Mouse (Mus musculus) lung, postnatal 0 days (tissue): ENCODE results near the gene Bbx. TPM values are rescaled to one million over a fixed set of nuclear protein-coding genes. Genes with fewer than 3 reads are reported as not detected.

Source experiments
- ATAC-seq: fragments of 200-750 bp; cut with Nextera tagmentation; 2 replicates; pipeline ENCODE4 v1.8.0; 2017; ENCODE audit warnings: moderate library complexity
- DNase-seq: peaks from one replicate; pipeline ENCODE4 v3.0.0-alpha.2; 2016; ENCODE audit warnings: low spot score
- H3K27ac ChIP-seq: fragments of 300-500 bp; sonication (generic); 2 replicates; pipeline ENCODE4 v1.5.1; 2014; ENCODE audit warnings: antibody characterized with exemption, mild to moderate bottlenecking, low read length, mixed read lengths
- H3K27me3 ChIP-seq: fragments of 300-500 bp; sonication (generic); replicated peaks from 2 replicates; pipeline ENCODE4 v1.6.1; 2014; ENCODE audit warnings: low read length, mixed read lengths; ENCODE audit not compliant: insufficient read depth
- H3K36me3 ChIP-seq: fragments of 300-500 bp; sonication (generic); 2 replicates; pipeline ENCODE4 v1.6.1; 2014; ENCODE audit warnings: low read length, mixed read lengths; ENCODE audit not compliant: insufficient read depth
- H3K4me1 ChIP-seq: fragments of 300-500 bp; sonication (generic); 2 replicates; pipeline ENCODE4 v1.6.1; 2014; ENCODE audit warnings: antibody characterized with exemption, low read depth, low read length, mixed read lengths; ENCODE audit not compliant: insufficient read depth
- H3K4me2 ChIP-seq: fragments of 300-500 bp; sonication (generic); replicated peaks from 2 replicates; pipeline ENCODE4 v1.6.1; 2014; ENCODE audit warnings: low read depth, mild to moderate bottlenecking, low read length, moderate library complexity, mixed read lengths
- H3K4me3 ChIP-seq: fragments of 300-500 bp; sonication (generic); 2 replicates; pipeline ENCODE4 v1.5.1; 2014; ENCODE audit warnings: low read depth, low read length
- H3K9ac ChIP-seq: fragments of 300-500 bp; sonication (generic); replicated peaks from 2 replicates; pipeline ENCODE4 v1.6.1; 2014; ENCODE audit warnings: low read depth, mild to moderate bottlenecking
- H3K9me3 ChIP-seq: fragments of 300-500 bp; sonication (generic); 2 replicates; pipeline ENCODE4 v1.6.1; 2016; ENCODE audit warnings: low read length, mixed read lengths
- CTCF ChIP-seq: IDR thresholded peaks from 2 replicates; pipeline ENCODE4 v1.5.1; 2016; ENCODE audit warnings: antibody characterized with exemption, mild to moderate bottlenecking
- EP300 ChIP-seq: IDR thresholded peaks from 2 replicates; pipeline ENCODE4 v1.6.1; 2016; ENCODE audit warnings: antibody characterized with exemption, mild to moderate bottlenecking, control low read depth
- WGBS: fragments of 180-500 bp; shearing (Covaris S2); extraction: QIAGEN DNeasy Blood & Tissue Kit; methylation state at CpG from one replicate; pipeline ENCODE4 v1.1.7; 2014; 5-methylcytosine and 5-hydroxymethylcytosine counted together
- polyA plus RNA-seq: library from polyadenylated mRNA; unstranded; fragments of >200 nt; fragmentation: Nextera tagmentation; extraction: Ambion mirVana; gene quantifications from 2 replicates; pipeline ENCODE4 v1.2.1, GENCODE M21; 2015

Gene Bbx
- polyA plus RNA-seq, 1 experiment from 2014 or later = 25.2 TPM

GRCm38 (mm10) chr16:50360631-50361030, 71.6 kb downstream of the Bbx start:
- no peak overlapping the region for H3K27ac ChIP-seq
- DNase-seq = no peak
- H3K9ac ChIP-seq = no peak overlapping the region
- H3K9me3 ChIP-seq = no peaks in the 10 kb centered on the region
- H3K27me3 ChIP-seq = no peaks in the 10 kb centered on the region
- no peak overlapping the region for H3K4me3 ChIP-seq
- no peak overlapping the region for H3K4me2 ChIP-seq
- H3K36me3 ChIP-seq = no peaks in the 10 kb centered on the region
- peaks cover 3% of the 10 kb centered on the region; the same call in 1 of the 2 replicates for H3K4me1 ChIP-seq
- 66% methylated on average over 7 of the region's 7 CpGs for WGBS
- ATAC-seq = no peak
- TF ChIP-seq EP300 = no peak
- TF ChIP-seq CTCF = no peak

GRCm38 (mm10) chr16:50329684-50330083, 102.5 kb downstream of the Bbx start:
- no peak for DNase-seq
- 89% methylated on average over 2 of the region's 2 CpGs for WGBS
- H3K9ac ChIP-seq = no peak overlapping the region
- no peaks in the 10 kb centered on the region for H3K9me3 ChIP-seq
- no peaks in the 10 kb centered on the region for H3K27me3 ChIP-seq
- H3K4me2 ChIP-seq = no peak overlapping the region
- H3K4me3 ChIP-seq = no peak overlapping the region
- no peaks in the 10 kb centered on the region for H3K36me3 ChIP-seq
- no peak overlapping the region for H3K27ac ChIP-seq
- no peak for TF ChIP-seq CTCF
- no peak for TF ChIP-seq EP300
- ATAC-seq = no peak
- H3K4me1 ChIP-seq = no peaks in the 10 kb centered on the region

- Histone ChIP-seq H3K4me2 (no peak overlapping the region), H3K4me1 (no peaks in the 10 kb centered on the region), H3K9ac (no peak overlapping the region), H3K36me3 (no peaks in the 10 kb centered on the region), H3K4me3 (no peak overlapping the region), H3K9me3 (no peaks in the 10 kb centered on the region), H3K27me3 (no peaks in the 10 kb centered on the region), H3K27ac (no peak overlapping the region)
- DNase-seq = no peak
- WGBS = 83% methylated on average over 2 of the region's 2 CpGs
- no peak for ATAC-seq
- TF ChIP-seq CTCF (no peak), EP300 (no peak)
Measured at GRCm38 (mm10) chr16:50324746-50325145, 107.4 kb downstream of the Bbx start.

GRCm38 (mm10) chr16:50324292-50324691, 107.9 kb downstream of the Bbx start:
- H3K36me3 ChIP-seq = no peaks in the 10 kb centered on the region
- ATAC-seq = no peak

GRCm38 (mm10) chr16:50321368-50321767, 110.8 kb downstream of the Bbx start:
- no peak overlapping the region for H3K9ac ChIP-seq
- no peak overlapping the region for H3K27ac ChIP-seq
- ATAC-seq = no peak
- H3K4me1 ChIP-seq = no peaks in the 10 kb centered on the region
- WGBS = 69% methylated on average over 3 of the region's 3 CpGs
- no peak overlapping the region for H3K4me3 ChIP-seq
- H3K27me3 ChIP-seq = no peaks in the 10 kb centered on the region
- no peaks in the 10 kb centered on the region for H3K9me3 ChIP-seq
- DNase-seq = peak; percentile 40
- peak; percentile 28; the same call in 1 of the 2 replicates for TF ChIP-seq CTCF
- TF ChIP-seq EP300 = no peak
- no peak overlapping the region for H3K4me2 ChIP-seq
- no peaks in the 10 kb centered on the region for H3K36me3 ChIP-seq

More at GRCm38 (mm10) chr16:50324292-50324691, 107.9 kb downstream of the Bbx start:
- no peak overlapping the region for H3K4me3 ChIP-seq
- no peak for DNase-seq
- no peaks in the 10 kb centered on the region for H3K27me3 ChIP-seq
- H3K9ac ChIP-seq = no peak overlapping the region
- H3K9me3 ChIP-seq = no peaks in the 10 kb centered on the region
- no peak overlapping the region for H3K27ac ChIP-seq
- H3K4me1 ChIP-seq = no peaks in the 10 kb centered on the region
- WGBS = 88% methylated on average over 6 of the region's 6 CpGs
- TF ChIP-seq CTCF = peak; percentile 16
- TF ChIP-seq EP300 = no peak
- H3K4me2 ChIP-seq = no peak overlapping the region

- H3K9ac ChIP-seq = no peak overlapping the region
- WGBS = 77% methylated on average over 3 of the region's 3 CpGs
- TF ChIP-seq CTCF (no peak), EP300 (no peak)
- no peak overlapping the region for H3K4me2 ChIP-seq
- no peaks in the 10 kb centered on the region for H3K36me3 ChIP-seq
- no peaks in the 10 kb centered on the region for H3K9me3 ChIP-seq
- H3K27me3 ChIP-seq = no peaks in the 10 kb centered on the region
- DNase-seq (no peak), ATAC-seq (no peak)
- no peak overlapping the region for H3K27ac ChIP-seq
- H3K4me1 ChIP-seq = no peaks in the 10 kb centered on the region
- H3K4me3 ChIP-seq = no peak overlapping the region
Measured at GRCm38 (mm10) chr16:50318255-50318654, 113.9 kb downstream of the Bbx start.

GRCm38 (mm10) chr16:50315349-50315969, 116.7 kb downstream of the Bbx start:
- Histone ChIP-seq H3K36me3 (no peaks in the 10 kb centered on the region), H3K9ac (no peak overlapping the region), H3K27ac (no peak overlapping the region), H3K4me2 (no peak overlapping the region), H3K4me3 (no peak overlapping the region), H3K9me3 (no peaks in the 10 kb centered on the region), H3K27me3 (no peaks in the 10 kb centered on the region), H3K4me1 (no peaks in the 10 kb centered on the region)
- TF ChIP-seq EP300 (no peak), CTCF (peak; percentile 11; the same call in 1 of the 2 replicates)
- WGBS = 75% methylated on average over 1 of the region's 1 CpGs
- ATAC-seq = no peak
- no peak for DNase-seq
